Mouse (Mus musculus) spleen, adult 18-20 months (tissue): ENCODE measurements at regions not wholly inside any gene's neighbourhood (a gene's known extent, or its start where the extent isn't known, plus 50 kb on each side); places are given as distances from the start of the nearest gene placed in this dataset.
"Not testable (repeated sequence)": the region's sequence is repeated elsewhere in the genome, so short reads cannot be mapped to it uniquely, and the experiment has no call there.

Experiments
- DNase-seq, 2 experiments: peaks; one replicate each; pipeline ENCODE4 v3.0.0; 2022; ENCODE audit warnings: mixed read lengths in 2 of 2

GRCm38 (mm10) chr5:149815879-149816278 lies 137.8 kb downstream of the B3glct start:
- peak in 1 of 2 experiments; percentile 30 for DNase-seq

GRCm38 (mm10) chr5:149818812-149819211 lies 140.8 kb downstream of the B3glct start:
- DNase-seq: no peak

DNA sequence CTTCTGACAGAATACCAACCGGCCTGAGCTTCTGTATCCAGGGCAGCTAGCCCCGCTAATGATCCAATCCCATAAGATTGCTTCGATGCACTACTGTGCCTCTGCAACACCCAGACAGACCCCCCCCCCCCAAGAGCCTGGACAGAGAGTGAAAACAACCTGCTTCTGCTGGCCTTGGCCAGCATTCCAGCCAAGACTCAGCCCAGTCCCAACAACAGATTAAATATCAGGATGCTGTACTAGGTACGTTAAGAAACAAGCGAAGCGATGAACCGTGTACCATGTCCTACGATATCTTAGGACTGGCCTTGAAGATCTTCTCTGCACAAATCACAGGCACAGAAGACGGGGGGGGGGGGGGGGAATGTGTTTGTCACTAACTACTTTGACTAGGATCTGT lies 145.8 kb downstream of the B3glct start:
- DNase-seq: no peak

- no peak for DNase-seq
Measured at GRCm38 (mm10) chr5:149827599-149827998, 149.6 kb downstream of the B3glct start.

- DNase-seq: peak in 1 of 2 experiments; percentile 54
Measured at GRCm38 (mm10) chr5:149831122-149831861, 153.3 kb downstream of the B3glct start.

GRCm38 (mm10) chr5:149837379-149837778 lies 159.3 kb downstream of the B3glct start:
- no peak for DNase-seq

DNA sequence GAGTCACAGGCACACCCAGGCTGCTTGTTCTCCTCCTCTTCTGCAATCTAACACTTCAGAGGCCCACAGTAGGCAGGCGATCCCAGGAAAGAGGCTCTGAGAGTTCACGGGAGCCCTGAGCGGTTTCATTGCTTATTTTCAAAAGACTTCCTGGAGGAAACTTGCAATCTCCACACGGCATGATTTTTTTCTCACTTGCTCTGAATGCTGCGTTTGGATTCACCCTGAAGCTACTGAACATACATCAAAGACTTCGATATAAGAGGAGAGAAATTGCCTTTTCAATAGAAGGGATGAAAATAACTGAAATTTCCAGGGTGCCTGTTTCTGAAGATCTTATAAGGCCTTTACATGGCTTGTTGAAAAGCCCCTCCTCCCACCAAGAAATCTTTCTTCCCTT lies 164.5 kb downstream of the B3glct start:
- DNase-seq: no peak

DNA sequence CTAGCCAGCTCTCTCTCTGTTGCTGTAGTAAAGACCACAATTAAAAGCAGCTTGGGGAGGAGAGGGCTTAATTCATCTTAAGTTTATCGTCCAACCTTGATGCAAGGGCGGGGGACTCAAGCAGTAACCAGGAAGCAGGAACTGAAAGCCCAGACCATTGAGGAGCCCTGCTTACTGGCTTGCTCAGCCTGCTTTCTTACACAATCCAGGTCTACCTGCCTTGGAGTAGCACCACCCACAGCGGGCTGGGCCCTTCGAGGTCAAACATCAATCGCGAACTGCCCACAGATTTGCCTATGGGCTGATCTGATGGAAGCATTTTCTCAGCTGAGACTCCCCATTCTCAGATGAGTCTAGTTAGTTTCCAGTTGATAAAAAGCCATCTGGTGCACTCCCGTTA lies 165.3 kb downstream of the B3glct start:
- DNase-seq: no peak

DNA sequence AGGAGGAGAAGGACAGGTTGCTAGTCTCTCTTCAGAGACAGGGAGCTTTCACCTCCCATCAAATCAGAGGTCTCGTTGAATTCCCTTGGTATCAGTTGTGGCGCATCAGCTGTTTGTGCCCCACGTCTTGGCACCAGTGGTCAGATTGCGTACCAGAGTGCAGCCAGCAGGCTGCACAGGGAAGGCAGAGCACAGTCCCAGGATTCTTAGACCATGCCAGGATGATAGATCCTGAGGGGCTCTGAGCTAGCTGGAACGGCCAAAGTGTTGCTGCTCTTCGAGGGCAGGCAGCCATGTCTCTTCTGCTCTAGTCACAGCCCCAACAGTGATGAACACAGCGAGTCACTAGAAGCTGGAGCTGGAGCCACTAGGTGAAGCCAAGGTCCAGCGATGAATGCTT lies 167.2 kb downstream of the B3glct start:
- DNase-seq: no peak

DNA sequence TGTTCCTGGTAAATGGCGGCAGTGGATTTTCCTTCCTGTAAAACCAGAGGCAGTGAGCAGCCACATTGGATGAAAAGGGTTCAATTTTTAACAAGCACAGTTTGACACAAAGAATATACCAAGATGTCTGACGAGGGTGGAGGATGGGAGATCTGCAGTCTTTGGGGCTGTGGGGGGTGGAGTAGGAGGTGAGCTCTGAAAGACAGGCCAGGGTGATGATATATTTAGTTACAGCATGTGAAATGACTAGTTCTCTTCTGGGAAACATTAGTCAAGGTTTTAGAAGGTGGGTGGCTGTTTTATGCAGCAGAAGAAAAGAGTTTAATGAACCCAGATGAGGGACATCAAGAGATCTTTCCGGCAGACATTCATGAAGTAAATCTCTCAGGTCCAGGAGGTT lies 170.0 kb upstream of the Rxfp2 start:
- DNase-seq: no peak

DNA sequence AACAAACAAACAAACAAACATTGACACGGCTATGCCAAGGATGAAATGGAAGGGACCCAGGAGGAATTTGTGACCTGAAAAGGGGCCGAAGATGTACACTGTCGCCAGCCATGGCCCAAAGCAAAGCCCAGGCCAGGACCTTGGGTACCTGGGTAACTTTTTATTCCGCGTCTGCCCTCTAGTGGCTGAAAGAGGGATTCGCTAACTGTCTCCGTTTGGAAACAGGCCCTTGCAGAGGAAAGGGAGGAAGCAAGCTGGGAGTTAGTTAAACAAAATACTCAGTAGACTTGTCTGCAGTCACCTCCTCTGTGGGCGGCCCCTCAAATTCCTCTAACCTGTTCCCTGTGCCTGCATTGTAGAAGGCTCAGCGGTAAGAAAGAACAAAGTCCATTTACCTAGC lies 167.5 kb upstream of the Rxfp2 start:
- peak in 1 of 2 experiments; percentile 41 for DNase-seq

GRCm38 (mm10) chr5:149852516-149852915 lies 166.0 kb upstream of the Rxfp2 start:
- DNase-seq: peak in 1 of 2 experiments; percentile 1

GRCm38 (mm10) chr5:149856101-149856500 lies 162.4 kb upstream of the Rxfp2 start:
- DNase-seq: no peak

DNA sequence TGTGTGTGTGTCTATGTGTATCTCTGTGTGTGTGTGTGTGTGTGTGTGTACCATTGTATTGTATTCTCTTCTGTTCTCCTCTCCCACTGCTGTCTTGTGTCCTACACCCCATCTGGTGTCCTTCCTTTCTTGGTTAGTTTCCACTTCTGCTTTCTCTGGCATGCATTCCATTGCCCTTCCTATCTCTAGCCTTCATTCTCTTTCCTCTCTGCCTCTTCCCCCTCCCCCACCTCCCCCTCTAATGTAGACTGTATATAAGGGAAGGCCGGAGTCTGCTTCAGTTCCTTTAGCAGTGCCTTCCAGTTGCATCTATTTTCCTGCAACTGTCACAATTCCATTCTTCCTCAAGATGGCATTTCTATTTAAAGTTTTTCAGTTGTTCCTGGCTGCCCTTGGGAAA lies 161.5 kb upstream of the Rxfp2 start:
- no peak for DNase-seq

GRCm38 (mm10) chr5:149861489-149861962 lies 156.9 kb upstream of the Rxfp2 start:
- DNase-seq: peak in 1 of 2 experiments; percentile 10

GRCm38 (mm10) chr5:149867926-149868325 lies 150.5 kb upstream of the Rxfp2 start:
- no peak for DNase-seq

DNA sequence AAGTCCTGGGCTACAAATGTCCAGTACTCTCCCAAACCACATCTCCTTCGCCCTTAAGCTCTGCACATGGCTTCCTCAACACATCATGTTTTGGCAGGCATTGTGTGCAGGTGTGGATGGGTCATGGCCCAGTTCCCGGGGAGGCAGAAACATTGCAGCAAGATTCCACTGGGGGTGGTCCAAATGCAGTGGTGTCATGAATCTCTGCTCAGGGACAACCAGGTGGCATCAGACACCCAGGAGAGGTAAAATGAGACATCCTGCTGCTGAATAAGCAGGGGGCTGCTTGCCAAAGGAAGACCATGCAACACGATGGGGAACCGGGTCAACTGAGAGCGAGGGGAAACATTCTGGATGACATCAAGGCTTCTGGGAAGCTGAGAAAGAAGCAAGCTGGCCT lies 149.0 kb upstream of the Rxfp2 start:
- DNase-seq: no peak

- no peak for DNase-seq
Measured at GRCm38 (mm10) chr5:149870596-149870995, 147.9 kb upstream of the Rxfp2 start.

GRCm38 (mm10) chr5:149871521-149871920 lies 147.0 kb upstream of the Rxfp2 start:
- DNase-seq: no peak

DNA sequence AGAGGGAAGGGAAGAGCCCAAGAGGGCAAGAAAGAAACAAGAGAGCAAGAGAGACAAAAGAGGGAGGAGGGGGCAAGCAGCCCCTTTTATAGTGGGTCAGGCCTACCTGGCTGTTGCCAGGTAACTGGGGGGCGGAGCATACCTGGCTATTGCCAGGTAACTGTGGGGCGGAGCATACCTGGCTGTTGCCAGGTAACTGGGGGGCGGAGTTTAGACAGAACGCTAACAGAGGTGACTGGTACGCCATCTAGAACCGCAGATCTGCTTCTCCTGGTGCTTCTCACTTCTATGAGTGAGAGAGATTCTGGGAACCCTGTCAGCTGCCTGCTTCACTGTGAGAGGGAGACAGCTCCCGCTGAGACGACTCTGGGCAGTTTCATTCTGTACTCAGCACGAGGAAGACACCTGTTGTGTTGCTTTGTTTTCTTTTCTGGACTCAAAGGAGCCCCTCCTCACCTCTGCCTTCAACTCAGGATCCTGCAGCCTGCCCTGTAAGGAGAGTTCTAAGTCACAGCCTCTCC lies 144.9 kb upstream of the Rxfp2 start:
- no peak for DNase-seq

- DNase-seq: no peak
Measured at GRCm38 (mm10) chr5:149874342-149874741, 144.1 kb upstream of the Rxfp2 start.

DNA sequence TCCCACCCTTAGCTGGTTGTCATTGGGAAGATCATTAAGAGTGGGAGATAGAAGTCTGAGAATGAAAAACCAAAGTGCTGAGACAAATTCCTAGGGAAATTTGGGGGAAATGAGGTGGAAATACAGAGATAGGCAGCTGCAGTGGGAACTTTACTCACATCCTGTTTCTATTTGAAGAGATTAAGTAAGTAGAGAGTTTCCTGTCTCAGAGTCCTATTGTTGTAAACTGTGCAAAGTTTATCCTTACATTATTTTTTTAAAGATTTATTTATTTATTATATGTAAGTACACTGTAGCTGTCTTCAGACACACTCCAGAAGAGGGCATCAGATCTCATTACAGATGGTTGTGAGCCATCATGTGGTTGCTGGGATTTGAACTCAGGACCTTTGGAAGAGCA lies 126.0 kb upstream of the Rxfp2 start:
- not testable (repeated sequence) for DNase-seq

DNA sequence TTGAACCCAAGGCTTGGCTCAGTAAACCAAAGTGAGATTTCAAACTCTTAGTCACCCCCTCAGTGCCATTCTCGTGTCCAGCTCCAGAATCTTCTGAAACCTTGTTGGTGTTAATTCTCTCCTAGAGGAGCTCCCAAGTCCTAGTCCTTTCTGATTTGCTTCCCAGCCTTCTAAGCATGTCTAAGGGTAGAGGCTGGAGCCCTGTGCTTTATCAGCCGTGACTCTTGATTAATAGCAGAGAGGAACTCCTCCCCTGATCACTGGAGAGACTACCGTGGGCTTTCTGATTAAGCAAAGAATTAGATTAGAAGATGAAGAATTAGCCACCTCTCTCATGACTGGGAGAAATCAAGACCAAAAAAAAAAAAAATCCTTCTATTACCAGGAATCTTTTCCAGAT lies 111.5 kb upstream of the Rxfp2 start:
- DNase-seq: no peak

DNA sequence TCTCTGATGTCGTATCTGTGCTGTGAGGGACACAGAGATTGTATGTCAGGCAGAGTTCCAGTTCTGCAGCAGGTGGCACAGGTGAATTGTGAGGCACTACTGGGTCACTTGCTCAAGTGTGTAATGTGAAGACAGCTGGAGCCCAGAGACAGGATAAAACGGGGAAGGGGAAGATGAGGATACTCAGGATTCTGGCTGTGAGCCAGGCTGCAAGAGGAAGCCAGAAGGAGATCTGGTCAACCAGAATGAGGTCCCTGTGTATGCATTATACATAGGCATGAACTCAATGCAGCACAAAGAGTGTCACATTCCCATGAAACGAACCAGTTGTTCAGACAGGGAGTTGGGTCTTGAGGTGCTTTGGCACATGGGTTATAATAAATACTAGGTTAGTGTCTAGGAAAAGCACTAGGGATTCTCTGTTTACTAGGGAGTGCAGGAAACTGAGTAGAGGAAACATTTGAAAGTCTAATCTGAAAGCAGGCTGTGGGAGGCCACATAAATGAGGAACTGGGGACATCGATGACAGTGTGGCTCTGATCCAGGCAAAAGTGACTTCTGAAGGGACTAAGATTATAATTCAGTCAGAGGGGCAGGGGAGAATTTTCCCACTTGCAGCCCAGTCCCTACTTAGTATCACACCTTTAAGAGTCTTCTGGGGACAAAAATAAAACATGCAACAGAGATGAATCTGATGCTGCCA lies 109.9 kb upstream of the Rxfp2 start:
- no peak for DNase-seq
